Mouse (Mus musculus): Measurements from ENCODE around the gene Nudt6. TPM values are rescaled to one million over a fixed set of nuclear protein-coding genes. Genes with fewer than 3 reads are reported as not detected.

Nudt6 gene
- 10 to 100 TPM; 21.5 to 26.8 TPM for total RNA-seq (2021)
- long read RNA-seq, experiment 1, transcript Nudt6-201 (5 exons, 1,155 nt) = major isoform, 17 of 33 reads
- long read RNA-seq, experiment 1, transcript Nudt6-202 (5 exons, 1,070 nt) = minor isoform, 5 of 33 reads
- long read RNA-seq, experiment 1, partial matches to known transcripts = 0 of 33 reads
- long read RNA-seq, experiment 1, other reads (novel, unspliced or antisense) = 8 of 33 reads
- long read RNA-seq, experiment 2, transcript Nudt6-201 (5 exons, 1,155 nt) = major isoform, 14 of 39 reads
- long read RNA-seq, experiment 2, transcript Nudt6-202 (5 exons, 1,070 nt) = minor isoform, 6 of 39 reads
- long read RNA-seq, experiment 2, partial matches to known transcripts = 0 of 39 reads
- long read RNA-seq, experiment 2, other reads (novel, unspliced or antisense) = 17 of 39 reads

GRCm38 (mm10) chr3:37420072-37420471 is at the start of gene Nudt6:
Nudt6 (minus strand) TSS chr3:37420211.
- DNase-seq = peak; percentile 91
- intact Hi-C loops (cut with DNase I; ENCODE audit: low total_unique reads) = no loop called here

DNA sequence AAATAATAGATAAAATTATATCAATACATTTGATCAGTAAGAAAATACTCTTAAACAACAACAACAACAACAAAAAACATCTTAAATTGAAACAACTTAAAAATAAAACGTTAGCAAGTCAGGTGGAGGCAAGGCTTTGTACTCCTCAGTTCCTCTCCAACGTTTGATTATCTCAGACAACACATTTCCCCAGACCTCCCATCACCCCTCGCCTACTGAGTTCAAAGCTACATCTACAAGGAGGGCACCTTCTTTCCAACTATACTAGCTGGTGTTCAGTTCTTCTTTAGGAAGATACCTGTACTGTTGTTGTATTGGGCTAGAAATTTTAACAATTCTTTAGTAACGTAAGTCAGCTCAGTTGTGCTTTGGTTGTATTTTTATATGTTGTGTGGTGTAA is 49.3 kb upstream of the Nudt6 start:
- DNase-seq = no peak
- intact Hi-C loops (cut with DNase I; ENCODE audit: low total_unique reads) = no loop called here

DNA sequence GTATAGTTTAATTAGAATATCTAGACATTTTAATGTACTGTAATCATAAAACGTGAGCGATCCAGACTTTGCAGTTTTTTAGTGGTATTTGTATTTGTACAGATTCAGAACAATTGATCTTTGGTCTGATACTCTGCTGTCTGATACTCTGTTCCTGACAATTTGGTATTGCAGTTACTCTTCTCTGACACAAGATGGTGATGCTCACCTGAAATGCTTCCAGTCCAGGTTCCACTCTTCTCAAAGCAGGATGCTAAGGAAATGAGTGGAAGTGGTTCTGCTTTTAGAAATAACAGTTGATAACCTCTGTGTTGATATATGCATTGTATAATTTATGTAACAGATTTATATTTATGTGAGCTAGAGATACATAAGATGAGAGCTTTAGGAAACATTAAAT is 48.2 kb upstream of the Nudt6 start:
- DNase-seq = no peak
- intact Hi-C loops (cut with DNase I; ENCODE audit: low total_unique reads) = no loop called here

GRCm38 (mm10) chr3:37455992-37456391 is 36.0 kb upstream of the Nudt6 start:
- DNase-seq = no peak
- intact Hi-C loops (cut with DNase I; ENCODE audit: low total_unique reads) = no loop called here

GRCm38 (mm10) chr3:37443409-37443808 is 23.4 kb upstream of the Nudt6 start:
- intact Hi-C loops (cut with DNase I; ENCODE audit: low total_unique reads) = no loop called here
- DNase-seq = no peak

- intact Hi-C loops (cut with DNase I; ENCODE audit: low total_unique reads) = no loop called here
- no peak for DNase-seq
Measured at GRCm38 (mm10) chr3:37439770-37440169, 19.8 kb upstream of the Nudt6 start.

GRCm38 (mm10) chr3:37430359-37430758 is 10.3 kb upstream of the Nudt6 start:
- no peak for DNase-seq
- intact Hi-C loops (cut with DNase I; ENCODE audit: low total_unique reads) = no loop called here

- intact Hi-C loops (cut with DNase I; ENCODE audit: low total_unique reads) = no loop called here
- DNase-seq = no peak
Measured at GRCm38 (mm10) chr3:37426069-37426468, 6.1 kb upstream of the Nudt6 start.

- DNase-seq = no peak
- intact Hi-C loops (cut with DNase I; ENCODE audit: low total_unique reads) = no loop called here
Measured at GRCm38 (mm10) chr3:37421179-37421578, 1.2 kb upstream of the Nudt6 start.

DNA sequence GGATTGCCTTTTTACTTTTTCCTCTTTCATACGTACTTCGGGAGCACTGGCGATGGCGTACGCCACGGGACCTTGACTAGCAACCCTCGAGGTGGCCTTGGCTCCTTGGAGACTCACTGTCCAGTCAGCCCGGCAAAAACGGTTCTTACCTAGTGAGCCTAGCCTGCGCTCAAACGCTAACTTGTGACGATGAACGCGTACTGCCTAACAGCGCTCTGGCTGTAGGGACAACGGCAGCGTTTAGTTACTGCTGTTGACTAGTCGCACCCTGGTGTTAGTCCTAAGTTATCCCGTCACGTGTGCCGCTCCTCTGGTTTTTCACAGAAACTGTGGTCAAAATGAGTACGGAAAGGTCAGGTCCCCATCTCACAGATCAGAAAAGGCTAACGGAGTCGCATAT is 630 bp upstream of the Nudt6 start:
- DNase-seq = no peak
- intact Hi-C loops (cut with DNase I; ENCODE audit: low total_unique reads) = no loop called here

DNA sequence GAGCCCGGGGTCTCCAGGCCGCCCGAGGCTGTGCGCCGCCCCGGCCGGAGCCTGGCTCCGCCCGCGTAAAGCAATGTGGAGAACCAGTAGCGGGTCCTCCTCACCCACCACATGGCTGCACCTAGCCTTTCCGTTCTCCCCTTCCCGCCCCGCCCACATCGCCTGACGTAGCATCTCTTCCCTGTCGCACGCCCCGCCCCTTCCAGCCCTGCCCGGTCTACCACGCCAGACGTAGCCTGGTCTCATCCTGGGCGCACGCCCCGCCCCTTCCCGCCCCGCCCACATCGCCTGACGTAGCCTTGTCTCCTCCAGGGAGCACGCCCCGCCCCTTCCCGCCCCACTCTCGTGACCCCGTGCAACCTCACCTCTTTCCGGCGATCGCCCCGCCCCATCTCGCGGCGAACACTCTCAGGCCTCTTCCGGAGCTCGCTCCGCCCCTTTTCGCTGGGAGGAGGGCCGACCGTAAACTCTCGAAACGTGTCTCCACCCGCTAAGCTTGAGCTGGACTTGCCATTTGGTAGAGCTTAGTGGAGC is 486 bp downstream of the Nudt6 start, which contains the start of gene Spata5:
Spata5 (plus strand) TSS at position 439 of the 534 bp plus-strand sequence.
- peak; percentile 99 for DNase-seq
- intact Hi-C loops (cut with DNase I; ENCODE audit: low total_unique reads) = loop anchor here (5.0 kb wide), 1 partner anchor 97 kb away; no protein-coding TSS in a partner anchor

DNA sequence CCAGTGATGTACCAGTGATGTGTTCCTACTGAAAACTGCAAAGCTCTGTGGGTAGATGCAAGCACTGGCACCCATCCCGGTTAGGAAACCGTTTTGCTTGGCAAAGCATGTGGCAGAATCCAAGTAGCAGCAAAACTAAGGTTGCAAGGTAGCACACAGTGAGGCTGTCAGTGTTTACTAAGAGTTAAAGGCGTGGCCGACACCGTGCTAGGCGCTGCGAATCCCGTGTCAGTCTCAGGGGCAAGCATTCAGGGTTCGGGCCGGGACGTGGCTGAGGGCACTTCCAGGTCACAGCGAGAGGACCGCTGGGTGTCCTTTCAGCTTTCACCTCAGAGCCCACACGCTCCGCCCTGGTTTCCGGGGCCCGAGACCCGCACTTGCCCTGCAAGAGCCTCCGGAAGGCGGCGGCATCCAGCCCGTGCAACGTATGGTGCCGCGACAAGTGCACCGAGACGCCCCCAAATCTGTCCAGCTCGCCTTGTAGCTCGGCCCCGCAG is 1.0 kb downstream of the Nudt6 start:
- intact Hi-C loops (cut with DNase I; ENCODE audit: low total_unique reads) = loop anchor here (5.0 kb wide), 1 partner anchor 97 kb away; no protein-coding TSS in a partner anchor
- DNase-seq = peak; percentile 71

DNA sequence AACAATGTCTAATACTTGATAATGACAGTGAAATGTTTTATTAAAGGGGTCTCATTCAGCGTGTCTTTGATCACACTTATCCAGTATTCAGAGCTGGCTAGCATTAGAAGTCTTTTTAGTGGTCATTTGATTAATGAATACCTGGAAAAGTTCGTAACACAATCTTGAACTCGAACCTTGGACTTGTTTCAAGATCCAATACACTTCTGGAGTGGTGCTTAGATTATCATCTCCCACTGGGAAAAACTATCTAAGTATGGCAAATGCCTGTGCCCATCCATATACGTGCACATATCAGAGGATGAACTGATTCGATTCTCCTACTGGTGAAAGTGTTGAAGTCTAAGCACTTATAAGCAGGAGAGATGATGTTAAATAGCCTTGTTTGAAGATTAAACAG is 1.7 kb downstream of the Nudt6 start:
- intact Hi-C loops (cut with DNase I; ENCODE audit: low total_unique reads) = loop anchor here (5.0 kb wide), 1 partner anchor 96 kb away; no protein-coding TSS in a partner anchor

DNA sequence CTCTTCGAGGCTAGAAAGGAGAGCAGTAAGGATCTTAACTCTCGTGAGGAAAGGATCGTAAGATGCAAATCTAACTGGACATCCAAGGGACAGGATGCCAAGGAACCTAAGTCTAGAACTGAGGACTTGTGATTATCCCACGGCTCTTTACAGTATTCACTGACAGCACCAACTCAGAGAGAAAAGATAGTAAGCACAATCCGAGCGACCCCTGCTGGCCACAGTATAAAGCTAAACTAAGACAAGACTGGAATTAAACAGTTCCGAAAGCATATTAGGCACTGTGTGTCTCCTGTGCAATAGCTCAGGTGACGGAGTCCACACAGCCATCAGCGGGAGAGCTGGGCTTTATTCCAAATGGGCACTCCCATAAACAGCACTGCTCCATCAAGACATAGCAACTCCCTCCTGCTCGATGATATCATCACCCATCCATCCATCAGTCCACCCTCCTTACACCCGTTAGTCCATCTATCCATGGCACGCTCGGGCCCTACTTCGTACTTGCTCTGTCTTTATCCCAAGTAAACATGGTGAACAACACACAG is 5.5 kb downstream of the Nudt6 start:
- peak; percentile 80 for DNase-seq
- intact Hi-C loops (cut with DNase I; ENCODE audit: low total_unique reads) = no loop called here

More for the DNA sequence above, 1.7 kb downstream of the Nudt6 start:
- no peak for DNase-seq

DNA sequence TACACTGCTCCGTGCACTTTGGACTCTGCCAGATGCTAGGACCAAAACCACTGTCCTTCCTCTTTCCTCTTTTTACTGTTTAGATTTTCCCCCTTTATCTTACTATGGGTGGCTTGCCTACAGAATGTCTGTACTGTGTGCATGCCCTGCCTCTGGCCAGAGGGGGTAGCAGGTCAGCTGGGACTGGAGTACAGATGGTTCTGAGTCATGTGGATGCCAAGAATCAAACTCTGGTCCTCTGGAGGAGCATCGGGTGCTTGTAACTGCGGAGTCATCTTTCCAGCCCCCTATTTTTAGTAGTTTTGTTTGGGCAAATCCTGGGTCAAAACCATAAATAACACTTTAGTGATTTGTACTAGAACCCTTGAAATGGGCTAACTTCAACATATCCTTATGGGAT is 6.6 kb downstream of the Nudt6 start:
- intact Hi-C loops (cut with DNase I; ENCODE audit: low total_unique reads) = no loop called here
- no peak for DNase-seq

DNA sequence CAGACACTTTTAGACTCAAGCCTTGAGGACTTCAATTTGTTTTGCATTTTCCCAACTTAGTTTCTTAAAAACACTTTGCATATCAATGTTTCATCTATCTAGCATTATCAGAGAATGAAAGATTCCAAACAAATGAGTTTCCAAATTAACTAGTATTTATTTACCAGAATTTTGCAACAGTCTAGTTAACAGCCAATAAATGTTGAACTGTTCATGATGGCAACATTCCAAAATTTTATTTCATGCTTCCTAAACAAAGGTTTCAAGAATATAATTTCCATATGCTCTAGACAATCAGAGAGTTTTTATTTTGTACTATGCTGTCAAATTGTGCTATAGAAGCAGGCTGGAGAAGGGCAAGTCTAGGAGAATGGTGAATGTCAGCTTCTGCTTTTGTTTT is 12.4 kb downstream of the Nudt6 start:
- intact Hi-C loops (cut with DNase I; ENCODE audit: low total_unique reads) = no loop called here
- DNase-seq = no peak

- peak; percentile 80 for DNase-seq
Measured at GRCm38 (mm10) chr3:37401729-37402610, 18.0 kb downstream of the Nudt6 start.

GRCm38 (mm10) chr3:37398661-37399395 is 21.2 kb downstream of the Nudt6 start:
- intact Hi-C loops (cut with DNase I; ENCODE audit: low total_unique reads) = no loop called here

More at GRCm38 (mm10) chr3:37401729-37402610, 18.0 kb downstream of the Nudt6 start:
- intact Hi-C loops (cut with DNase I; ENCODE audit: low total_unique reads) = no loop called here

DNA sequence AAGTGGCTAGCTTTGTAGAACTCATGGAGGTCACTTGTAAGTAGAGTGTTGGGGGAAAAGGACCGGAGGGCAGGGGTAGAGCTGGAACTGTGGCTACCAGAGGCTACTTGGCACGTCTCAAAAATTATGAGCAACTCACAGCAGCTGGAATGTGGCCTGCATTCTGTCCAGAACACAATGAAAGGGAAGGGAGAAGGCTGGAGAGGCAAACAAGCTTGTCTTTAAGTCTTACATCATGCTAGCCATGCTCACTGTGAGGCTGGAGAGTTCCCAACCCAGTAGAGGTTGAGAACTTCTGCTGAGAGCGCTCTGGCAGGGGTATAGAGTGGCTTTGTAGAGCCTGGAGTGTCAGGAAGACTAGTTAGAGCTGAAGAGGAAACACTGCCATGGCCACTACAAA is 22.4 kb downstream of the Nudt6 start:
- intact Hi-C loops (cut with DNase I; ENCODE audit: low total_unique reads) = no loop called here
- DNase-seq = no peak

More at GRCm38 (mm10) chr3:37398661-37399395, 21.2 kb downstream of the Nudt6 start:
- peak; percentile 82 for DNase-seq
